Mouse (Mus musculus) layer of hippocampus, adult 9-10 months (tissue): ENCODE measurements around the gene Myo1d.

Source experiments
- DNase-seq: peaks from one replicate; pipeline ENCODE4 v3.0.0; 2022; ENCODE audit warnings: low spot score

The Myo1d gene

GRCm38 (mm10) chr11:80503281-80503680 is 276.5 kb downstream of the Myo1d start:
- DNase-seq, result no peak

- no peak for DNase-seq
Observed at GRCm38 (mm10) chr11:80499550-80499952, 280.3 kb downstream of the Myo1d start.

- no peak for DNase-seq
Observed at GRCm38 (mm10) chr11:80498328-80499070, 281.3 kb downstream of the Myo1d start.

GRCm38 (mm10) chr11:80497225-80497919 is 282.5 kb downstream of the Myo1d start:
- DNase-seq, result no peak

- no peak for DNase-seq
Observed at GRCm38 (mm10) chr11:80496640-80497039, 283.2 kb downstream of the Myo1d start.

GRCm38 (mm10) chr11:80495972-80496371 is 283.9 kb downstream of the Myo1d start:
- DNase-seq, result no peak

- DNase-seq, result no peak
Observed at GRCm38 (mm10) chr11:80494852-80495251, 285.0 kb downstream of the Myo1d start.

- DNase-seq, result no peak
Observed at GRCm38 (mm10) chr11:80493186-80493585, 286.6 kb downstream of the Myo1d start.

GRCm38 (mm10) chr11:80490831-80491230 is 289.0 kb downstream of the Myo1d start:
- no peak for DNase-seq

GRCm38 (mm10) chr11:80489882-80490196 is 290.0 kb downstream of the Myo1d start:
- no peak for DNase-seq

- DNase-seq, result no peak
Observed at GRCm38 (mm10) chr11:80489172-80489881, 290.5 kb downstream of the Myo1d start.

GRCm38 (mm10) chr11:80487904-80488587 is 291.8 kb downstream of the Myo1d start:
- DNase-seq, result no peak

GRCm38 (mm10) chr11:80485622-80486206 is 294.1 kb downstream of the Myo1d start:
- DNase-seq, result no peak

GRCm38 (mm10) chr11:80485120-80485551 is 294.7 kb downstream of the Myo1d start:
- DNase-seq, result no peak

- no peak for DNase-seq
Observed at GRCm38 (mm10) chr11:80484191-80484791, 295.5 kb downstream of the Myo1d start.

- no peak for DNase-seq
Observed at GRCm38 (mm10) chr11:80483536-80484067, 296.2 kb downstream of the Myo1d start.

GRCm38 (mm10) chr11:80482921-80483320 is 296.9 kb downstream of the Myo1d start:
- no peak for DNase-seq

GRCm38 (mm10) chr11:80482347-80482746 is 297.5 kb downstream of the Myo1d start:
- DNase-seq, result no peak

GRCm38 (mm10) chr11:80481409-80482050 is 298.3 kb downstream of the Myo1d start:
- DNase-seq, result no peak

GRCm38 (mm10) chr11:80479906-80480866 is 299.6 kb downstream of the Myo1d start:
- DNase-seq, result no peak
